Mouse (Mus musculus): ENCODE results near the gene Pdilt.

- TF ChIP-seq CTCF (IDR thresholded peaks at IDR 0.05) (no peak), EP300 (IDR thresholded peaks at IDR 0.05) (no peak)
Observed at GRCm38 (mm10) chr7:119511143-119511542, 12.1 kb downstream of the Pdilt start.

Measured in lung, postnatal 0 days (tissue).